13 mouse cellular contexts compared by ENCODE assay signal in the genomic region with DNA sequence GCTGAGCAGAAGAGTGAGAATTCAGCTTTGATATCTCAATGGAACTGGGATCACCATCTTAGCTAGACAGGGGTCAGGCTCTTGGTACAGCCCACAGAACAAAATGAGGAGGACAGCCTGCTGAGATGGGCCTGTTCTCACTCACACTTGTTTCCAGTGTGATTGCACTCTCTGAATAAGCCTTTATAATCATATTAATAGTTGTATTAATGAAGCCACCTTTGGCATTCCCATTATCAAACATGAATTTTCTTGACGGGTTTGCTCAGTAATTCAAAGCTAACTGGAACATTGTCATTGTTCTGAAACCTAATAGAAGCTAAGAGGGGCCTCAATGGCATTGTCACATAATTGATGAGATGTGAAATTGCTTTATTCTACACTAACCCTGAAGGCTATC.
A peak's percentile ranks its signal among the peaks of the same experiment; 100 is the strongest.
DNase-seq lines count a peak whose midpoint lies in the region.
"Had no signal": no experiment of that assay in that cellular context is flagged by ENCODE, and none has a peak within 500 bp of the region (broad histone marks: within the 10 kb centered on the region; RNA-seq: fewer than 3 reads in every experiment).

No protein-coding gene starts in this region.

- peak; percentile 16 for DNase-seq in embryo, embryonic 10.5 days (ENCODE audit: low spot score)
- no peak for DNase-seq in embryo, embryonic 9.5 days (ENCODE audit: extremely low spot score)
- DNase-seq in Muller cell, postnatal 12 days (ENCODE audit: inconsistent ontology term) = peak; percentile 39
- peak; percentile 75 for DNase-seq in retina, embryonic 14.5 days (ENCODE audit: low spot score)
- DNase-seq in cerebellum, postnatal 36 days = no peak
- DNase-seq in cerebellum, postnatal 4 days (ENCODE audit: low spot score in 2 of 2) = no peak
- DNase-seq: adrenal gland, adult 8-10 months; adrenal gland, postnatal 14 days; adrenal gland, postnatal 36 days; cerebellum, adult 11-12 months; cerebellum, adult 2 months; cerebellum, adult 9-11 months; cerebellum, postnatal 14 days had no signal

Comparison
In these comparisons a context has a peak if more than half of its experiments do, and no peak if none do; other contexts are left out.
1. DNase-seq: peak in embryo, embryonic 10.5 days (single experiment), Muller cell, postnatal 12 days (single experiment) and retina, embryonic 14.5 days (single experiment); none in embryo, embryonic 9.5 days (single experiment), cerebellum, postnatal 36 days (0 of 2) and cerebellum, postnatal 4 days (0 of 2).